Mouse (Mus musculus) forebrain, embryonic 16.5 days (tissue): ENCODE results near the gene Gpc4. TPM values are rescaled to one million over a fixed set of nuclear protein-coding genes. Genes with fewer than 3 reads are reported as not detected.

Experiments
- ATAC-seq: fragments of 200-750 bp; cut with Nextera tagmentation; 2 replicates; pipeline ENCODE4 v1.8.0; 2017; ENCODE audit warnings: mild to moderate bottlenecking, moderate library complexity
- H3K27ac ChIP-seq: fragments of 300-500 bp; sonication (generic); 2 replicates; pipeline ENCODE4 v1.5.1; 2014; ENCODE audit warnings: low read length, control low read depth
- H3K27me3 ChIP-seq: fragments of 300-500 bp; sonication (generic); replicated peaks from 2 replicates; pipeline ENCODE4 v1.6.1; 2014; ENCODE audit warnings: low read length; ENCODE audit not compliant: control insufficient read depth, insufficient read depth
- H3K36me3 ChIP-seq: fragments of 300-500 bp; sonication (generic); 2 replicates; pipeline ENCODE4 v1.6.1; 2014; ENCODE audit not compliant: control insufficient read depth, insufficient read depth
- H3K4me1 ChIP-seq: fragments of 300-500 bp; sonication (generic); replicated peaks from 2 replicates; pipeline ENCODE4 v1.6.1; 2014; ENCODE audit warnings: low read length; ENCODE audit not compliant: control insufficient read depth, insufficient read depth
- H3K4me2 ChIP-seq: fragments of 300-500 bp; sonication (generic); 2 replicates; pipeline ENCODE4 v1.6.1; 2014; ENCODE audit warnings: mild to moderate bottlenecking, low read length, control low read depth
- H3K4me3 ChIP-seq: fragments of 300-500 bp; sonication (generic); replicated peaks from 2 replicates; pipeline ENCODE4 v1.5.1; 2014; ENCODE audit warnings: mild to moderate bottlenecking, low read length, control low read depth
- H3K9ac ChIP-seq: fragments of 300-500 bp; sonication (generic); replicated peaks from 2 replicates; pipeline ENCODE4 v1.6.1; 2014; ENCODE audit warnings: low read depth, low read length, control low read depth
- H3K9me3 ChIP-seq: fragments of 300-500 bp; sonication (generic); 2 replicates; pipeline ENCODE4 v1.6.1; 2016; ENCODE audit warnings: low read length; ENCODE audit not compliant: control insufficient read depth
- WGBS: fragments of 180-500 bp; shearing (Covaris S2); extraction: QIAGEN DNeasy Blood & Tissue Kit; methylation state at CpG from one replicate; pipeline ENCODE4 v1.1.7; 2014; 5-methylcytosine and 5-hydroxymethylcytosine counted together
- polyA plus RNA-seq: library from polyadenylated mRNA; unstranded; fragments of >200 nt; fragmentation: Nextera tagmentation; extraction: Ambion mirVana; gene quantifications from 2 replicates; pipeline ENCODE4 v1.2.1, GENCODE M21; 2015

Gpc4 gene
- polyA plus RNA-seq, 1 experiment from 2014 or later: 31.3 TPM

DNA sequence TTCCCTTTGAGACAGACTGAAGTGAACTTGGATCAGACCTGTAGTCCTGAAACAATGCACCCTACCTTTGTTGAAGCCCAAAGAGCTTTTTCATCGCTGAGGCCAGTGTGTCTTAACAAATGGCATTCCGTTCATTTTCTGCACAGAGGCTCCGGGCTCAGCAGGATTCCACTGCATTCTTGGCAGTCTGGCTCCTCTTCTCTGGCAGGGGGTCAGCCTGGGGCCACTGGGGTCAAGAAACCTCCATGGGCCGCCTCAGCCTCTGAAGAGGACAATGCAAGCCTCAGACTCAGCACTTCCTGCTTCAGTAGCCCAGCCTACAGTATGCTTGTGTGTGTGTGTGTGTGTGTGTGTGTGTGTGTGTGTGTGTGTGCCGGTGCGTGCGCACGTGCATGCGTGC lies 147.4 kb downstream of the Gpc4 start:
- no peak overlapping the region for H3K9ac ChIP-seq
- H3K27me3 ChIP-seq: no peaks in the 10 kb centered on the region
- ATAC-seq: no peak
- no peak overlapping the region for H3K4me3 ChIP-seq
- no peaks in the 10 kb centered on the region for H3K36me3 ChIP-seq
- H3K4me2 ChIP-seq: no peak overlapping the region
- H3K27ac ChIP-seq: no peak overlapping the region
- no peaks in the 10 kb centered on the region for H3K9me3 ChIP-seq
- H3K4me1 ChIP-seq: no peaks in the 10 kb centered on the region
- 57% methylated on average over 9 of the region's 9 CpGs for WGBS

Other genes starting within 250 kb of the Gpc4 start
- gene 1700080O16Rik, start 192.5 kb downstream of the Gpc4 start, polyA plus RNA-seq: not detected in 2 replicates